Mouse (Mus musculus) erythroblast, embryonic 14.5 days (primary cell): ENCODE data around the gene Cfb.

Source experiments
- GATA1 ChIP-seq: IDR thresholded peaks from 2 replicates; pipeline ENCODE4 v1.6.1; 2012; ENCODE audit warnings: low read length, inconsistent platforms, mixed read lengths
- TAL1 ChIP-seq: IDR thresholded peaks from 3 replicates; pipeline ENCODE4 v1.6.1; 2012; ENCODE audit warnings: low read length, inconsistent platforms, mixed read lengths

DNA sequence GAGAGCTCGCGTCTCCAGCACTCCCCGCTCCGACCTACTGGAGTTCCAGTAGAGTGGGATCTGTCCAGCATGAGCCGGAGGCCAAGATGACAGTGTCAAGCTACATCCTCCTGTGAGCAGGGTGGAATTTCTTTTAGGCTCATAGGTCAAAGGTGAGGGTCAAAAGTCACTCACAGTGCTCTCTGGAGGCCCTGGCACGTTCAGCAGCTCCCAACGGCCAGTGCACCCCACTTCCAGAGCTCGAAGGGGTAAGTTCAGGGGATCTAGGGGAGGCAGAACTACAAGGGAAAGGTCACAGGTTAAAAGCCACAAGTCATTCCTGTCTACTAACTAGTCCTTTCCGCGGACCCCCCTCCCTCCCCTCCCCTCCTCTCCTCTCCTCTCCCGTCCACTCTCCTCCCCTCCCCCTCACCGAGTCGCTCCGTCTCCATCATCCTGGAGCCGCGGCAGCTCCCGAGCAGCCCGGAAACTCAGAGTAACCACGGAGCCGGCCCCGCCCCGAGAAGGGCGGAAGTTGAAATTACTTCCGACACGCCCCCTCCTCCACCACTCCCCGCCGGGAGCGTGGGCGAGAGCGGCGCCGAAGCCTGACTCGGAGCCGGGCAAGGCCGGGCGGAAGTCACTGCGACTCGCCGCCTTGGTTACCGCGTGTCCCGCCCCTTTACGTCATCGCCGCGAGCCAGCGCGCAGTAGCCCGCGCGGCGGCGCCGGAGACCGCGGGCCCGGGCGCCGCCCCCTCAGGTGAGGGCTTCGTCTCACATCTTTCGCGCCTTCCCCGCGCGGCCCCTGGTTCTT is 12.4 kb downstream of the Cfb start, which contains the start of the genes Skiv2l and Nelfe:
- TF ChIP-seq GATA1 (no peak), TAL1 (no peak)
